Mouse (Mus musculus): Measurements from ENCODE around the gene Cdh4.

Gene Cdh4

GRCm38 (mm10) chr2:179443226-179443815 is 1.1 kb downstream of the Cdh4 start:
- H3K27me3 ChIP-seq (ENCODE audit: control insufficient read depth, insufficient read depth, low read length, poor library complexity, severe bottlenecking): no peaks in the 10 kb centered on the region
- no peaks in the 10 kb centered on the region for H3K36me3 ChIP-seq (ENCODE audit: control insufficient read depth, insufficient read depth, low read length, poor library complexity, severe bottlenecking)
- DNase-seq (ENCODE audit: low read depth, low spot score): no peak

GRCm38 (mm10) chr2:179443959-179444358 is 1.7 kb downstream of the Cdh4 start:
- H3K27me3 ChIP-seq (ENCODE audit: control insufficient read depth, insufficient read depth, low read length, poor library complexity, severe bottlenecking): no peaks in the 10 kb centered on the region
- H3K36me3 ChIP-seq (ENCODE audit: control insufficient read depth, insufficient read depth, low read length, poor library complexity, severe bottlenecking): no peaks in the 10 kb centered on the region
- no peak for DNase-seq (ENCODE audit: low read depth, low spot score)

GRCm38 (mm10) chr2:179448256-179448655 is 6.0 kb downstream of the Cdh4 start:
- Histone ChIP-seq H3K27me3 (ENCODE audit: control insufficient read depth, insufficient read depth, low read length, poor library complexity, severe bottlenecking) (no peaks in the 10 kb centered on the region), H3K36me3 (ENCODE audit: control insufficient read depth, insufficient read depth, low read length, poor library complexity, severe bottlenecking) (no peaks in the 10 kb centered on the region)
- no peak for DNase-seq (ENCODE audit: low read depth, low spot score)

GRCm38 (mm10) chr2:179449018-179449417 is 6.8 kb downstream of the Cdh4 start:
- H3K36me3 ChIP-seq (ENCODE audit: control insufficient read depth, insufficient read depth, low read length, poor library complexity, severe bottlenecking): no peaks in the 10 kb centered on the region
- no peak for DNase-seq (ENCODE audit: low read depth, low spot score)
- no peaks in the 10 kb centered on the region for H3K27me3 ChIP-seq (ENCODE audit: control insufficient read depth, insufficient read depth, low read length, poor library complexity, severe bottlenecking)

GRCm38 (mm10) chr2:179459196-179459595 is 17.0 kb downstream of the Cdh4 start:
- H3K36me3 ChIP-seq (ENCODE audit: control insufficient read depth, insufficient read depth, low read length, poor library complexity, severe bottlenecking): no peaks in the 10 kb centered on the region
- no peaks in the 10 kb centered on the region for H3K27me3 ChIP-seq (ENCODE audit: control insufficient read depth, insufficient read depth, low read length, poor library complexity, severe bottlenecking)
- no peak for DNase-seq (ENCODE audit: low read depth, low spot score)

- no peak for DNase-seq (ENCODE audit: low read depth, low spot score)
- no peaks in the 10 kb centered on the region for H3K27me3 ChIP-seq (ENCODE audit: control insufficient read depth, insufficient read depth, low read length, poor library complexity, severe bottlenecking)
- no peaks in the 10 kb centered on the region for H3K36me3 ChIP-seq (ENCODE audit: control insufficient read depth, insufficient read depth, low read length, poor library complexity, severe bottlenecking)
Observed at GRCm38 (mm10) chr2:179459606-179460005, 17.4 kb downstream of the Cdh4 start.

- Histone ChIP-seq H3K27me3 (ENCODE audit: control insufficient read depth, insufficient read depth, low read length, poor library complexity, severe bottlenecking) (no peaks in the 10 kb centered on the region), H3K36me3 (ENCODE audit: control insufficient read depth, insufficient read depth, low read length, poor library complexity, severe bottlenecking) (no peaks in the 10 kb centered on the region)
- no peak for DNase-seq (ENCODE audit: low read depth, low spot score)
Observed at GRCm38 (mm10) chr2:179463514-179463913, 21.3 kb downstream of the Cdh4 start.

- Histone ChIP-seq H3K27me3 (ENCODE audit: control insufficient read depth, insufficient read depth, low read length, poor library complexity, severe bottlenecking) (no peaks in the 10 kb centered on the region), H3K36me3 (ENCODE audit: control insufficient read depth, insufficient read depth, low read length, poor library complexity, severe bottlenecking) (no peaks in the 10 kb centered on the region)
- DNase-seq (ENCODE audit: low read depth, low spot score): no peak
Observed at GRCm38 (mm10) chr2:179467839-179468445, 25.7 kb downstream of the Cdh4 start.

GRCm38 (mm10) chr2:179476622-179477021 is 34.4 kb downstream of the Cdh4 start:
- DNase-seq (ENCODE audit: low read depth, low spot score): no peak
- H3K36me3 ChIP-seq (ENCODE audit: control insufficient read depth, insufficient read depth, low read length, poor library complexity, severe bottlenecking): no peaks in the 10 kb centered on the region
- no peaks in the 10 kb centered on the region for H3K27me3 ChIP-seq (ENCODE audit: control insufficient read depth, insufficient read depth, low read length, poor library complexity, severe bottlenecking)

- DNase-seq (ENCODE audit: low read depth, low spot score): no peak
Observed at GRCm38 (mm10) chr2:179480800-179481200, 38.6 kb downstream of the Cdh4 start.

GRCm38 (mm10) chr2:179481363-179481762 is 39.1 kb downstream of the Cdh4 start:
- Histone ChIP-seq H3K27me3 (ENCODE audit: control insufficient read depth, insufficient read depth, low read length, poor library complexity, severe bottlenecking) (no peaks in the 10 kb centered on the region), H3K36me3 (ENCODE audit: control insufficient read depth, insufficient read depth, low read length, poor library complexity, severe bottlenecking) (no peaks in the 10 kb centered on the region)
- no peak for DNase-seq (ENCODE audit: low read depth, low spot score)

More at GRCm38 (mm10) chr2:179480800-179481200, 38.6 kb downstream of the Cdh4 start:
- H3K36me3 ChIP-seq (ENCODE audit: control insufficient read depth, insufficient read depth, low read length, poor library complexity, severe bottlenecking): no peaks in the 10 kb centered on the region
- no peaks in the 10 kb centered on the region for H3K27me3 ChIP-seq (ENCODE audit: control insufficient read depth, insufficient read depth, low read length, poor library complexity, severe bottlenecking)

- Histone ChIP-seq H3K36me3 (ENCODE audit: control insufficient read depth, insufficient read depth, low read length, poor library complexity, severe bottlenecking) (no peaks in the 10 kb centered on the region), H3K27me3 (ENCODE audit: control insufficient read depth, insufficient read depth, low read length, poor library complexity, severe bottlenecking) (no peaks in the 10 kb centered on the region)
- no peak for DNase-seq (ENCODE audit: low read depth, low spot score)
Observed at GRCm38 (mm10) chr2:179488526-179489139, 46.4 kb downstream of the Cdh4 start.

- no peaks in the 10 kb centered on the region for H3K36me3 ChIP-seq (ENCODE audit: control insufficient read depth, insufficient read depth, low read length, poor library complexity, severe bottlenecking)
- no peak for DNase-seq (ENCODE audit: low read depth, low spot score)
- no peaks in the 10 kb centered on the region for H3K27me3 ChIP-seq (ENCODE audit: control insufficient read depth, insufficient read depth, low read length, poor library complexity, severe bottlenecking)
Observed at GRCm38 (mm10) chr2:179491891-179492290, 49.7 kb downstream of the Cdh4 start.

- Histone ChIP-seq H3K27me3 (ENCODE audit: control insufficient read depth, insufficient read depth, low read length, poor library complexity, severe bottlenecking) (no peaks in the 10 kb centered on the region), H3K36me3 (ENCODE audit: control insufficient read depth, insufficient read depth, low read length, poor library complexity, severe bottlenecking) (no peaks in the 10 kb centered on the region)
- no peak for DNase-seq (ENCODE audit: low read depth, low spot score)
Observed at GRCm38 (mm10) chr2:179494276-179494675, 52.0 kb downstream of the Cdh4 start.

GRCm38 (mm10) chr2:179510439-179510838 is 68.2 kb downstream of the Cdh4 start:
- DNase-seq (ENCODE audit: low read depth, low spot score): no peak

More at GRCm38 (mm10) chr2:179510439-179510838, 68.2 kb downstream of the Cdh4 start:
- no peaks in the 10 kb centered on the region for H3K36me3 ChIP-seq (ENCODE audit: control insufficient read depth, insufficient read depth, low read length, poor library complexity, severe bottlenecking)
- H3K27me3 ChIP-seq (ENCODE audit: control insufficient read depth, insufficient read depth, low read length, poor library complexity, severe bottlenecking): no peaks in the 10 kb centered on the region
